Mouse (Mus musculus) spleen, adult 2 months (tissue): ENCODE results near the gene Maml2.

ENCODE experiments used
- CTCF ChIP-seq: fragments of 200-500 bp; IDR thresholded peaks from 2 replicates; pipeline ENCODE4 v1.5.1; 2011; ENCODE audit warnings: mild to moderate bottlenecking, inconsistent platforms; ENCODE audit not compliant: insufficient read depth, insufficient read length, insufficient replicate concordance; ENCODE audit errors: extremely low read depth
- POLR2A ChIP-seq: fragments of 200-500 bp; IDR thresholded peaks from 2 replicates; pipeline ENCODE4 v1.6.1; 2011; ENCODE audit warnings: low read depth, low read length, inconsistent platforms

GRCm38 (mm10) chr9:13300891-13301782 is 3.4 kb downstream of the Maml2 start:
- TF ChIP-seq CTCF (no peak), POLR2A (no peak)
